Mouse (Mus musculus) kidney, embryonic 14.5 days (tissue): ENCODE measurements at regions not wholly inside any gene's neighbourhood (a gene's known extent, or its start where the extent isn't known, plus 50 kb on each side); places are given as distances from the start of the nearest gene placed in this dataset.
"Not testable (repeated sequence)": the region's sequence is repeated elsewhere in the genome, so short reads cannot be mapped to it uniquely, and the experiment has no call there.

ENCODE experiments used
- ATAC-seq: fragments of 200-750 bp; cut with Nextera tagmentation; 2 replicates; pipeline ENCODE4 v1.8.0; 2017; ENCODE audit warnings: moderate number of reproducible peaks, mild to moderate bottlenecking, moderate TSS enrichment, moderate library complexity; ENCODE audit not compliant: low FRiP score, low TSS enrichment
- H3K27ac ChIP-seq: fragments of 300-500 bp; sonication (generic); 2 replicates; pipeline ENCODE4 v1.5.1; 2014; ENCODE audit warnings: low read depth, mild to moderate bottlenecking, low read length, moderate library complexity, mixed read lengths
- H3K27me3 ChIP-seq: fragments of 300-500 bp; sonication (generic); 2 replicates; pipeline ENCODE4 v1.6.1; 2014; ENCODE audit warnings: mild to moderate bottlenecking, low read length; ENCODE audit not compliant: control insufficient read depth, insufficient read depth
- H3K36me3 ChIP-seq: fragments of 300-500 bp; sonication (generic); 2 replicates; pipeline ENCODE4 v1.6.1; 2014; ENCODE audit warnings: low read length, mixed read lengths; ENCODE audit not compliant: control insufficient read depth, insufficient read depth
- H3K4me1 ChIP-seq: fragments of 300-500 bp; sonication (generic); 2 replicates; pipeline ENCODE4 v1.6.1; 2014; ENCODE audit warnings: low read length, mixed read lengths; ENCODE audit not compliant: control insufficient read depth, insufficient read depth
- H3K4me2 ChIP-seq: fragments of 300-500 bp; sonication (generic); replicated peaks from 2 replicates; pipeline ENCODE4 v1.6.1; 2014; ENCODE audit warnings: low read depth, mild to moderate bottlenecking, low read length
- H3K4me3 ChIP-seq: fragments of 300-500 bp; sonication (generic); 2 replicates; pipeline ENCODE4 v1.5.1; 2014; ENCODE audit warnings: mild to moderate bottlenecking, low read length
- H3K9ac ChIP-seq: fragments of 300-500 bp; sonication (generic); 2 replicates; pipeline ENCODE4 v1.6.1; 2014; ENCODE audit warnings: low read depth, mild to moderate bottlenecking, low read length, moderate library complexity
- H3K9me3 ChIP-seq: fragments of 300-500 bp; sonication (generic); 2 replicates; pipeline ENCODE4 v1.6.1; 2016; ENCODE audit warnings: low read length; ENCODE audit not compliant: control insufficient read depth
- WGBS: fragments of 180-500 bp; shearing (Covaris S2); extraction: QIAGEN DNeasy Blood & Tissue Kit; methylation state at CpG from one replicate; pipeline ENCODE4 v1.1.7; 2014; 5-methylcytosine and 5-hydroxymethylcytosine counted together

DNA sequence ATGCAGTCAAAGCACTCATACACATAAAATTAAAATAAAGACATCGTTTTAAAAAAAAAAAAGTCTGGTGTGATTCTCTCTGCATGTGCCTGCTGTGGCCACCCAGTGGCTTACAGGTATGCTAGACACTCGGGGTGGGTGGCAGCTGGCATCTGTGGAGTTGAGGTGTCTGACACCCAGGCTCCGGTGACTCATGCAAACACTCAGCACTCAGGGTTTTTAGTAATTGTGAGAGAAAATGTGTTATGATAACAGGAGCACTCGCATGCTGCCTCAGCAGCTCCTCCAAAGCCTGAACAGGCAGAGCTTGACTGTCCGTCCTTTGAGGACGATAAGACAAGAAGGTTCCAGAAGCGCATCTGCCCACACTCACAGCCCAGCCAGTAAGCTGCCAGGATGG is 159.0 kb upstream of the A430005L14Rik start:
- Histone ChIP-seq H3K4me2 (no peak overlapping the region), H3K9me3 (no peaks in the 10 kb centered on the region)
- 82% methylated on average over 7 of the region's 7 CpGs for WGBS

DNA sequence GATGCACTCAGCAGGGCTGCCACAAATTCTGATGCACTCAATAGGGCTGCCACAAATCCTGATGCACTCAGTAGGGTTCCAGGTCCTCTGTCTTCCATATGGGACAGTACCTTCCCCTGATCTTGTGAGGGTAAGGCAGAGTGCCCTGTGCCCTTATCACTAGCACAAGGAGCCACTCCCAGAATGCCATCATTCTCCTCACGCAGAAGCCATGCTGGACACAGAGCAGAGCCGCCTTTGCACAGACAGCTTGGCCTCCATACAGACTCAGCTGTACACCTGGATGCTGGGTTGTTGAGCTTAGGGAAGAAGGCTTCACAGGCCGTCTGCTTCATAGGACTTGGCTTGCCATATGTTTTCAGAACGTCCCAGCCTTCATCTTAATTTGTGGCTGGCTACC is 151.3 kb upstream of the A430005L14Rik start:
- Histone ChIP-seq H3K4me3 (no peak overlapping the region), H3K36me3 (no peaks in the 10 kb centered on the region), H3K4me1 (no peaks in the 10 kb centered on the region; the same call in 1 of the 2 replicates), H3K9ac (no peak overlapping the region), H3K27me3 (0 out of 2 replicates have a peak, but pooled peaks cover 2% of the 10 kb centered on the region), H3K4me2 (no peak overlapping the region), H3K9me3 (no peaks in the 10 kb centered on the region), H3K27ac (no peak overlapping the region)
- 42% methylated on average over 4 of the region's 4 CpGs for WGBS
- no peak for ATAC-seq

More for the DNA sequence above, 159.0 kb upstream of the A430005L14Rik start:
- Histone ChIP-seq H3K36me3 (no peaks in the 10 kb centered on the region), H3K27ac (no peak overlapping the region), H3K27me3 (no peaks in the 10 kb centered on the region; the same call in 1 of the 2 replicates), H3K4me1 (no peaks in the 10 kb centered on the region), H3K9ac (no peak overlapping the region), H3K4me3 (no peak overlapping the region)
- no peak for ATAC-seq

DNA sequence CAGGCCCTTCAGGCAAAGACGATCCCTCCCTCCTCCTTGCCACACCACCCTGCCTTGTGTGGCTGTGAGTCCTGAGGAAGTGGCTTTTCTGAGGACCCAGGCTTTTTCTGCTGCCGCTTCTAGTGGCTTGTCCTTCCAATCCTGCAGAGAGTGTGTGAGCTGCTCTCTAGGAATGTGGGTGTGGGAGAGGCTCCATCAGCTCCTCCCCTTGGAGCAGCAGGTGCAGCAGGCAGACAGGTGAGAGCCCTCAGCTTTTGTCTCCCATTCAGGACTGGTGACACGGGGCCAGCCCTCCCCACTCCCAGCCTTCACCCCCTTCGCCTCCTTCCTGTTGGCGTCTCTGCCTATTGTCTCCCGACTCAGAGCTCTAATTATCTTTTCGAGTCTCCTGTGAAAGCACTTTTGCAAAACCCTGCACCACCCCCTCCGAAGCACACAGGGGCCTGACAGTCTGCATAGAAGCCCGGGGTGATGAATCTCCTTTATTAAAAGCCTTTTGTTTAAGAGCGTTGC is 150.8 kb upstream of the A430005L14Rik start:
- Histone ChIP-seq H3K9me3 (no peaks in the 10 kb centered on the region), H3K4me3 (no peak overlapping the region), H3K27ac (no peak overlapping the region), H3K4me2 (no peak overlapping the region; the same call in 1 of the 2 replicates), H3K27me3 (0 out of 2 replicates have a peak, but pooled peaks cover 2% of the 10 kb centered on the region), H3K36me3 (no peaks in the 10 kb centered on the region), H3K4me1 (no peaks in the 10 kb centered on the region; the same call in 1 of the 2 replicates), H3K9ac (no peak overlapping the region)
- WGBS: 9% methylated on average over 10 of the region's 10 CpGs
- no peak for ATAC-seq

DNA sequence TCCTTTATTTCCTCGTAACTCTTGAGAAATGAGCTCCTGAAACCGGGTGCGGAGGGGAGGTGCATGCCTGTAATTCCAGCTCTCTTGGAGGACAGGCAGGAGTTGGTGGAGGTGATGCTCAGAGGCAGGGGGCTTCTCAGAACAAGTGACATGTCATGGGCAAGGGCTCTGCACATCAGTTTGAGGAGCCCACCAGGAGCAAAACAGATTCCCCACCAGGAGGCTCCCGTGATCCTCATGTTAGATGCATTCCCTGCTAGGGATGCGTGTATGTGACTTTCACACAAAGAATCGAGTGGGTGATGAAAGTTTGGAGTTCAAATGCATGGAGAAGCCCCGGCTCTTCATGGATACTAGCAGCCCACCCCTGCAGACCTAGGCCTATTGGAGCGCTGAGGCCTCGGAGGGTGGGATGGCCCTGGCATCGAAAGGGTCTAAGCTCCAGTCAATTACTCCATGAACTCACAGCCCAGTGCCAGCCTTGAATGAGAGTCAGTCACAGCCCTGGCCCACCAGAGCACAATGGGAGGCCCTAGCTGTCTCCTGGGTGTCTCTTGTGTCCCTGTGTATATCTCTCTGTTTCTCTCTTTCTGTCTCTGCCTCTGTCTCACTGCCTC is 150.1 kb upstream of the A430005L14Rik start:
- ATAC-seq: no peak
- Histone ChIP-seq H3K4me3 (no peak overlapping the region), H3K4me2 (no peak overlapping the region), H3K4me1 (no peaks in the 10 kb centered on the region; the same call in 1 of the 2 replicates), H3K27ac (no peak overlapping the region), H3K36me3 (no peaks in the 10 kb centered on the region), H3K27me3 (0 out of 2 replicates have a peak, but pooled peaks cover 2% of the 10 kb centered on the region), H3K9ac (no peak overlapping the region), H3K9me3 (no peaks in the 10 kb centered on the region)
- WGBS: 40% methylated on average over 10 of the region's 10 CpGs

DNA sequence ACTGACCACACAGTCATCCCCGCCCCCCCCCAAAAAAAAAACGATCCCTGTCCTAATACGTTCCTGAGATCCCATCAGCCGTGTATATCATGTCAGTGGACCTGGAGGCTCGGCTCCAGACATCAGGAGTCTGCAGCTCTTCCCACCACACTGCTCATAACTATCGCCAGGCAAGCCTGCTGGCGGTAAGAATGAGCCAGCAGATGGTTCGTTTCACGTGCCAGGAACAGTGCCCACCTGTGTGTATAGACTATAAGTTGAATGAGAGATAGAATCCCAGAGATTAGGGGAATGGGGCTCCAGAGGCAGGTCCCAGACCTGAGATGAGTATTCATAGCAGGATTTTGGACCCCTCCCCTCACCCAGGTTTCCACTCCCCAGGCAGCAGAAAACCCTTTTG is 144.2 kb upstream of the A430005L14Rik start:
- no peak overlapping the region for H3K4me3 ChIP-seq
- H3K27ac ChIP-seq: no peak overlapping the region
- H3K36me3 ChIP-seq: no peaks in the 10 kb centered on the region
- 0 out of 2 replicates have a peak, but pooled peaks cover 2% of the 10 kb centered on the region for H3K27me3 ChIP-seq
- no peaks in the 10 kb centered on the region for H3K4me1 ChIP-seq
- no peak overlapping the region for H3K9ac ChIP-seq
- 88% methylated on average over 9 of the region's 9 CpGs for WGBS
- ATAC-seq: no peak
- H3K4me2 ChIP-seq: no peak overlapping the region
- no peaks in the 10 kb centered on the region for H3K9me3 ChIP-seq

DNA sequence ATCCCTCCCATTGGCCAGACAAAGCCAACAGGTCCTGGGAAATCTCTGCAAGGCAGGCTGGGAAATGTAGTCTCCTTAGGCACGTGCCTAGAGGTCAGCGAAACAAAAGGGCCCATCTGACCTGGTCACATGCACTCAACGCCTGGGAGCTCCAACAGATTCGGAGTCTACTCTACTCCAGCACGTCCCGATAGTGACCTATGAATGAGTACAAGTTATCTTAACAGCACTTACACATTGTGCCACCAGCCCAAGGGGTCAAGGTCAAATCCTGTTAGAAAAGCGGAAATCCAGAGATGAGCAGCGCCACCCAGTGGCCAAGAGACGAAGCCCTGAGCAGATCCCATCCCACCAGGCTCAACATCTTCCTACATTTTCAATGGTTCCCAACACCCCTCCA is 129.1 kb upstream of the A430005L14Rik start:
- Histone ChIP-seq H3K27ac (no peak overlapping the region), H3K9me3 (no peaks in the 10 kb centered on the region), H3K4me2 (no peak overlapping the region), H3K4me1 (no peaks in the 10 kb centered on the region), H3K4me3 (no peak overlapping the region), H3K36me3 (no peaks in the 10 kb centered on the region), H3K9ac (no peak overlapping the region), H3K27me3 (no peaks in the 10 kb centered on the region)
- no peak for ATAC-seq
- 56% methylated on average over 9 of the region's 9 CpGs for WGBS

DNA sequence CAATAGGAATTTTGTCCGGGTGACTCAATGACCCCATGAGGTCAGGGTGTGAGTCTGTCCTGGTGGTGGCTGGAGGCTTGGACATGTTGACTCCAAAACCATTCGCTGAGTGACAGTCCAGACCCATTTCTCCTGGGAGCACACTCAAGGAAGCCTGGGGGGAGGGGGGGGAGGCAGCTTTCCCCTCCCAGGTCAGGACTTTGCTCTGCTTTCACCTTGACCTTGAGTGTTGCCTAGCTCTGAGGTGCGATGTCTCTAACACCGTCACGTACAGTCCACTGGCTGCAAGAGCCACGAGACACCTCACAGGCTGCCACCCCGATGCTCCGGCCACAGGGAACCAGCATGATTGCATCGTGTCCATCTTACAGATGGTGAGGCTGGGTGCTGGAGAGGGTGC is 127.3 kb upstream of the A430005L14Rik start:
- no peak overlapping the region for H3K4me3 ChIP-seq
- H3K27me3 ChIP-seq: no peaks in the 10 kb centered on the region
- no peak overlapping the region for H3K9ac ChIP-seq
- no peaks in the 10 kb centered on the region for H3K9me3 ChIP-seq
- no peak for ATAC-seq
- no peaks in the 10 kb centered on the region for H3K4me1 ChIP-seq
- H3K4me2 ChIP-seq: no peak overlapping the region
- H3K36me3 ChIP-seq: no peaks in the 10 kb centered on the region
- WGBS: 87% methylated on average over 9 of the region's 9 CpGs
- H3K27ac ChIP-seq: no peak overlapping the region

DNA sequence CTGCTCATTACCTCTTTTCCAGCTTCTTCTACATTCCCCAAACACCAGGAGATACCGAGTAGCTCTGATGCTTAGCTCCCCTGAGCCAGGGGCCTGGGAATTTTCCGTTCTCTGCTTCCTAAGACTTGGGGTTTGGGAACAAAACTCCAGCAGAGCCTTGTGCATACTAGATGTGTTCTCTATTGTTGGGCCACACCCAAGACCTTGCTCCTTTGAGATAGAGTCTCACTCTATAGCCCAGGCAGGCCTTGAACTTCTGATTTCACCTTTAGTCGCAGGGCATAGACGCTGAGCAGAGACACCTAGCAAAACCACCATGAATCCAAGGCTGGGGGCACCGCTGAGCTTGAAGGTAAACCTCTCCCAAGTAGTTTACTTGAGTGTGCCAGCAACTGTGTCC is 126.5 kb upstream of the A430005L14Rik start:
- Histone ChIP-seq H3K9ac (no peak overlapping the region), H3K4me2 (no peak overlapping the region), H3K27ac (no peak overlapping the region), H3K9me3 (no peaks in the 10 kb centered on the region), H3K36me3 (no peaks in the 10 kb centered on the region), H3K4me3 (no peak overlapping the region), H3K4me1 (no peaks in the 10 kb centered on the region), H3K27me3 (no peaks in the 10 kb centered on the region)
- WGBS: 95% methylated on average over 5 of the region's 5 CpGs
- no peak for ATAC-seq

DNA sequence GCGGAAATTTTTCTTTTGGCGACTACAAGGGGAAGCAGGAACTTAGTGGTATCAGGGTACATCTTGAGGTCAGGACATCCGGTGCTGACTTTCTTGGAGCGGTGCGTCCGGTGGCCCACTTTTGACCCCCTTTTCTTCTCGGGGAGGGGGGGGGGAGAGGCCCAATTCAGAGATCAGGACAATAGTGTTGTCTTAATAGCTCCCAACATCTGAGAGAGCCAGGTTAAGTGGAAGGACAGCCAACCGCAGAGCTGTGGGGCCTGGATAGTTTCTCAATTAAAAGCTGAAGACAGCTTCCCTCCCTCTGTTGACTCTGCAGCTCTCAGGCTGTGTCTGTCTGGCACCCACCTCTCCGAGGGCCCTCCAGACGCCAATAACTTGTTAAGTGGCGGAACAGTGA is 125.8 kb upstream of the A430005L14Rik start:
- WGBS: 90% methylated on average over 8 of the region's 11 CpGs
- not testable (repeated sequence) for H3K27ac ChIP-seq, ATAC-seq

More for the DNA sequence above, 125.8 kb upstream of the A430005L14Rik start:
- H3K27me3 ChIP-seq, H3K4me1 ChIP-seq, H3K4me2 ChIP-seq, H3K9me3 ChIP-seq, H3K36me3 ChIP-seq, H3K9ac ChIP-seq, H3K4me3 ChIP-seq: not testable (repeated sequence)
